Mouse (Mus musculus) intestine, embryonic 14.5 days (tissue): ENCODE results near the gene Cyfip2. TPM values are rescaled to one million over a fixed set of nuclear protein-coding genes. Genes with fewer than 3 reads are reported as not detected.

ENCODE experiments used
- ATAC-seq: fragments of 200-750 bp; cut with Nextera tagmentation; replicated peaks from 2 replicates; pipeline ENCODE4 v1.8.0; 2017; ENCODE audit warnings: low read depth, moderate number of reproducible peaks, moderate TSS enrichment, moderate library complexity; ENCODE audit not compliant: low FRiP score, low TSS enrichment
- DNase-seq: peaks from one replicate; pipeline ENCODE4 v3.0.0-alpha.2; 2018; ENCODE audit warnings: low spot score
- H3K27ac ChIP-seq: fragments of 300-500 bp; sonication (generic); 2 replicates; pipeline ENCODE4 v1.5.1; 2014; ENCODE audit warnings: low read depth, mild to moderate bottlenecking, control low read depth
- H3K27me3 ChIP-seq: fragments of 300-500 bp; sonication (generic); replicated peaks from 2 replicates; pipeline ENCODE4 v1.6.1; 2014; ENCODE audit warnings: low read length, control low read depth; ENCODE audit not compliant: control insufficient read depth, insufficient read depth
- H3K36me3 ChIP-seq: fragments of 300-500 bp; sonication (generic); 2 replicates; pipeline ENCODE4 v1.6.1; 2014; ENCODE audit warnings: low read length, control low read depth; ENCODE audit not compliant: control insufficient read depth, insufficient read depth
- H3K4me1 ChIP-seq: fragments of 300-500 bp; sonication (generic); replicated peaks from 2 replicates; pipeline ENCODE4 v1.6.1; 2014; ENCODE audit warnings: low read length, control low read depth, mixed read lengths; ENCODE audit not compliant: control insufficient read depth, insufficient read depth
- H3K4me2 ChIP-seq: fragments of 300-500 bp; sonication (generic); 2 replicates; pipeline ENCODE4 v1.6.1; 2014; ENCODE audit warnings: low read length
- H3K4me3 ChIP-seq: fragments of 300-500 bp; sonication (generic); 2 replicates; pipeline ENCODE4 v1.5.1; 2014; ENCODE audit warnings: low read depth, low read length, control low read depth, mixed read lengths
- H3K9ac ChIP-seq: fragments of 300-500 bp; sonication (generic); 2 replicates; pipeline ENCODE4 v1.6.1; 2014; ENCODE audit warnings: mild to moderate bottlenecking, low read length
- H3K9me3 ChIP-seq: fragments of 300-500 bp; sonication (generic); 2 replicates; pipeline ENCODE4 v1.6.1; 2016; ENCODE audit warnings: low read length, control low read depth; ENCODE audit not compliant: control insufficient read depth
- WGBS: fragments of 180-500 bp; shearing (Covaris S2); extraction: QIAGEN DNeasy Blood & Tissue Kit; methylation state at CpG from one replicate; pipeline ENCODE4 v1.1.7; 2014; 5-methylcytosine and 5-hydroxymethylcytosine counted together
- polyA plus RNA-seq: library from polyadenylated mRNA; unstranded; fragments of >200 nt; fragmentation: Nextera tagmentation; extraction: Ambion mirVana; gene quantifications from 2 replicates; pipeline ENCODE4 v1.2.1, GENCODE M21; 2014

Gene Cyfip2
- polyA plus RNA-seq, 1 experiment from 2014 or later = 13.4 TPM

DNA sequence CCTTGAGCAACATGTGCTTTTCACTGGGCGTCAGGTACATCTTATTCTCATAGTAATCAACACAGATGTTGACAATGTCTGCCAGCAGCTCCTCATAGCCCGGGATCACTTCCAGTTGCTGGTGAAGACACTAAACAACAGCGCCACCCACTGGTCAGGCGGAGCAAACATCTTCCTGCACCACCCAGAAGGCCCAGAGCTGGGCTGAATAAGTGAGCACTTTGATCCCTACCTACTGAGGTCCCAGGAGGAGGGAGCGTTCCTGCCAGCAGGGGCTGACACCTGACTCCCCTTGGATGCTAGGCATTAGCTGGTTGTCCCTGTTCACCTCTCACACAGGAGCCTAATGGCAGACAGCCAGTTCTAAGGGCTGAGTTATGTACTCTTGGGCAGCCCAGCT, 35.9 kb downstream of the Cyfip2 start:
- Histone ChIP-seq H3K4me2 (no peak overlapping the region), H3K27ac (no peak overlapping the region), H3K4me1 (0 out of 2 replicates have a peak, but pooled peaks cover 2% of the 10 kb centered on the region), H3K9me3 (no peaks in the 10 kb centered on the region), H3K27me3 (no peaks in the 10 kb centered on the region), H3K36me3 (no peaks in the 10 kb centered on the region), H3K4me3 (no peak overlapping the region), H3K9ac (no peak overlapping the region)
- ATAC-seq = no peak
- DNase-seq = peak; percentile 62
- WGBS = 45% methylated on average over 5 of the region's 5 CpGs

DNA sequence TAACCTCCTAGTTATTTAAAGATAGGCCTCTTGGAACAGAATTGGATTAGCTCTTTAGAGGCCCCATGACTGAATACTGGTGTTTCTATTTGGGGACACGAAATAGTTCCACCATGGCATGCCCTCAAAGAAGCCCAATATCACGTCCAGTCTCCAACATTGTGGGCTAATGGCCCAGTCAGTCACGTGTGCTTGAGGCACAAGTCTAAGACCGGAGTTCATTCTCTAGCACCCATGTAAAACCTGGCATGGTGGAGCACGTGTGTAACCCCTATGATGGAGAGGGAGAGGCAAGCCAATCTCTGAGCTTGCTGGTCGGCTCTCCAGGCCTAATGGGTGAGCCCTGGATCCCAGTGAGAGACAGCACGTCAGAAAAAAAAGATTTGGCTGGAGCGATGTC, 36.5 kb downstream of the Cyfip2 start:
- H3K4me3 ChIP-seq = no peak overlapping the region
- no peak overlapping the region for H3K9ac ChIP-seq
- H3K27me3 ChIP-seq = no peaks in the 10 kb centered on the region
- H3K27ac ChIP-seq = no peak overlapping the region
- DNase-seq (no peak), ATAC-seq (no peak)
- no peaks in the 10 kb centered on the region for H3K36me3 ChIP-seq
- no peak overlapping the region for H3K4me2 ChIP-seq
- 89% methylated on average over 8 of the region's 8 CpGs for WGBS
- 0 out of 2 replicates have a peak, but pooled peaks cover 2% of the 10 kb centered on the region for H3K4me1 ChIP-seq
- H3K9me3 ChIP-seq = no peaks in the 10 kb centered on the region

DNA sequence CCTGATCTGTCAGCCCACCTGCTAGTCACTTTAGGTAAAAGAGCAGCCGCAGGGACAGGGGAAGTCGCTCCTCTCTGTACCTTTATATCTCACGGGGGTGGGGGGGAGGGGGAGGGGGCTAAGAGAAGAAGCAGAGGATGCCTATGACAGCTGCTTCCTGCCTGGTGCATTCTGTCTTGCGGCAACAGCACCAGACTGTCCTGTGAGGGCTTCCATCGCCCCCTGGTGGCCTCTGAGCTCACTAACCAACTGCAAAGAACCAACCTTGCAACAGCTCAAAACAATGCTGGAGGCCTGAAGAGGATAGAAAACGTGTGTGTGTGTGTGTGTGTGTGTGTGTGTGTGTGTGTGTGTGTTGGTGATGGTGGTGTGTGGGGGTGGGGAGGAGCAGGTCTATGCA, 37.4 kb downstream of the Cyfip2 start:
- Histone ChIP-seq H3K27ac (no peak overlapping the region), H3K27me3 (no peaks in the 10 kb centered on the region), H3K4me3 (no peak overlapping the region), H3K4me2 (no peak overlapping the region), H3K9ac (no peak overlapping the region), H3K4me1 (0 out of 2 replicates have a peak, but pooled peaks cover 2% of the 10 kb centered on the region), H3K36me3 (no peaks in the 10 kb centered on the region), H3K9me3 (no peaks in the 10 kb centered on the region)
- DNase-seq = peak; percentile 85
- peak; percentile 87 for ATAC-seq
- WGBS = 7% methylated on average over 6 of the region's 6 CpGs

DNA sequence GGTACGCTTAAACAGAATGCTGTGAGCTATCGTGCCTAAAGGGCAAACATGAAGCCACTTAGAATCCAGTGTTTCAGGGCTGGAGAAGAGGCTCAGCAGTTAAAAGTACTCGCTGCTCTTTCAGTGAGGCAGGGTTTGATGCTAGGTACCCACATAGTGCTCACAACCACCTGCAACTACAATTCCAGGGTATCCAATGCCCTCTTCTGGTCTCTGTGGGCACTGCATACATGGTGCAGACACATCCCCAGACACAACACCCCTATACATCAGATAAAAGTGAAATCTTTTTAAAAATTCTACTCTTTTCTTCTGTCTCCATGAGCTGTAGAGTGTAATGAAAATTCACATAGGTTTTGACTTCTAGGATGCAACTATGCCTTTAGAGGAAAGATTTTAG, 38.7 kb downstream of the Cyfip2 start:
- no peak for DNase-seq
- no peak overlapping the region for H3K27ac ChIP-seq
- H3K4me1 ChIP-seq = 0 out of 2 replicates have a peak, but pooled peaks cover 2% of the 10 kb centered on the region
- ATAC-seq = no peak
- no peak overlapping the region for H3K4me3 ChIP-seq
- no peaks in the 10 kb centered on the region for H3K27me3 ChIP-seq
- no peaks in the 10 kb centered on the region for H3K9me3 ChIP-seq
- 93% methylated on average over 3 of the region's 3 CpGs for WGBS
- H3K9ac ChIP-seq = no peak overlapping the region
- no peaks in the 10 kb centered on the region for H3K36me3 ChIP-seq
- H3K4me2 ChIP-seq = no peak overlapping the region

DNA sequence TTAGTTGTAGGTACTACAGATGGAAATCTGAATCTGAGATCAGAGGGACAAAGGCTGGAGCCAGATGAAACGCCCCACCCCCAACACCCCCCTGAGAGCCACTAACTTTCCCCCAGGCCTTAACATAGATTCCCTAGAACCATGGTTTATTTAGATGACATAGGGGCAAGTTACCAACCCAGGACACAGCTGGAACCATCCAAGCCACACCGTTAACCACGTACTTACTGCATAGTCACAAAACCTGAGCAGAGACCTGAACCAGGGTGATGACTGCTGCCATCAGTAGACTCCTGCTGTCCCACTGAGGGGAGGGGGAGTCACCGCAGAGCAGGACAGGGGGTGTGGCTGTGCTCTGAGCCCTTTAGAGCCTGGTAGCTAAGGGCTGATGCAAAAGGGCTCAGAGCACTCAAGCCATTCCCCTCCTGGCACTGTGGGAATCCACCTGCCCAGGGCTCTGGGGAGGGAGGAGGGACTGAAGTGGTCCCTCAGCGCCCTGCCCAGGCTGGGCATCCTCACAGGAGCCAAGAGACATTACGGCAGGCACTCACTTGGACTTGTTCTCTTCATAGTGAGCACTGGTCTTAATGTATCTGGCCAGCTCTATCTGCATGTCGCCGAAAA, 40.5 kb downstream of the Cyfip2 start:
- Histone ChIP-seq H3K36me3 (no peaks in the 10 kb centered on the region), H3K9ac (no peak overlapping the region), H3K4me1 (0 out of 2 replicates have a peak, but pooled peaks cover 2% of the 10 kb centered on the region), H3K27me3 (no peaks in the 10 kb centered on the region), H3K27ac (no peak overlapping the region), H3K4me3 (no peak overlapping the region), H3K4me2 (no peak overlapping the region), H3K9me3 (no peaks in the 10 kb centered on the region)
- DNase-seq (no peak), ATAC-seq (no peak)
- WGBS = 73% methylated on average over 8 of the region's 8 CpGs

DNA sequence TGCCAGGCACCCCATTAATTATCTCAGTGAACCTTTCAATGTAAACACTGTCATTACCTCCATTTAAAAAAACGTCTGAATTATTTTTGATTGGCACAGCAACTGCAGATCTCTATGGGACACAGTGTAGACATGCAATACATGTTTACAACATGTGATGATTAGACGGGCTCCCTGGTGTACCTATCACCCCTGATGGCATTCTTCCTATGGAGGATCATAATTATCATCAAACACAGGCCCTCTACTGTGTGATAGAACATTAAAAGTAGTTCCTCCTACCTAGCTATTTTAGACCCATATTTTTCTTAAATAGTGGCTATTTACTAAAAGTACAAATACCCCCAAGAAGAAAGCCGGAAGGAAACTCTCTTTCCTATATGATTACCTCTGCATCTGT, 42.8 kb downstream of the Cyfip2 start:
- DNase-seq (no peak), ATAC-seq (no peak)
- Histone ChIP-seq H3K4me1 (no peaks in the 10 kb centered on the region), H3K4me2 (no peak overlapping the region), H3K9ac (no peak overlapping the region), H3K9me3 (no peaks in the 10 kb centered on the region), H3K27ac (no peak overlapping the region), H3K36me3 (0 out of 2 replicates have a peak, but pooled peaks cover 3% of the 10 kb centered on the region), H3K27me3 (no peaks in the 10 kb centered on the region), H3K4me3 (no peak overlapping the region)
- WGBS = 61% methylated on average over 3 of the region's 3 CpGs

DNA sequence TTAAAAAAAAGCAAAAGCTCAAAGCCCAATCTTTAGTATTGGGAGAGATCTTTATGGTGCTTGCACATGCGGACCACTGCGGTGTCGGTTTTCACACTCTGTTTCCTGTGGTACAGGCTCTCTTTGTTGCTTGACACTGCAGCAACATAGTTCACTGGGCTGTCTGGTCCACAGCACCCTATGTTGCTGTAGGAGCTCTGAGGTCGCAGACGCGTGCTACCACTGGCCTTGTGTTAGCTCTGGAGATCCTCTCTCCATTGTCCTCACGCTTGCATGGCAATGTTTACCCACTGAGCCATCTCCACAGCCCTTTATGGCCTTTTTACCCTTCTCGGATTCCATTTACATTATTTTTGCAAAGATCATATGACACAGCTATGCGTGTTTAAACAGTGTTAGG, 43.3 kb downstream of the Cyfip2 start:
- Histone ChIP-seq H3K9me3 (no peaks in the 10 kb centered on the region), H3K4me1 (no peaks in the 10 kb centered on the region), H3K4me2 (no peak overlapping the region), H3K27me3 (no peaks in the 10 kb centered on the region), H3K36me3 (0 out of 2 replicates have a peak, but pooled peaks cover 3% of the 10 kb centered on the region), H3K9ac (no peak overlapping the region), H3K27ac (no peak overlapping the region), H3K4me3 (no peak overlapping the region)
- ATAC-seq (no peak), DNase-seq (no peak)
- WGBS = 66% methylated on average over 9 of the region's 9 CpGs

DNA sequence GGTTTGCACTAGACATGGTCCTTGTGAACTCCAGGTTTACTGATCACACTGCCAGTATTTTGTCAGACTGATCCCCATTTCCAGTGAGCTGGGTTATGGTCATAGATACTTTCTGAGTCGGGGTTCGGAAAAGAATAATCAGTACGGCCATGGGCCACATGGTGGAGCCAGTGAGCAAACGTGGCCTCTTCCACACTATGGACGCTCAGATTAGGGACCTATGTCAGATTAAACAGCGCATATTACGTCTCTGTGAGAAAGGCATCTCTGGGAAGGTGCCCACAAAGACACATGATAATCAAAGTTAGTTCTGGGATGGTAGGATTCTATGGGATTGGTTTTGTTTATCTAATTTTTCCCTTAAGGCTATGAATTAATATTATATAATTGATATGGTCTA, 43.7 kb downstream of the Cyfip2 start:
- 28% methylated on average over 7 of the region's 7 CpGs for WGBS
- no peaks in the 10 kb centered on the region for H3K4me1 ChIP-seq
- no peak overlapping the region for H3K4me2 ChIP-seq
- ATAC-seq (0 out of 2 replicates have a peak, but pooled peaks have one; percentile 42), DNase-seq (peak; percentile 79)
- no peak overlapping the region for H3K4me3 ChIP-seq
- H3K27me3 ChIP-seq = no peaks in the 10 kb centered on the region
- H3K9ac ChIP-seq = no peak overlapping the region
- no peak overlapping the region for H3K27ac ChIP-seq
- 0 out of 2 replicates have a peak, but pooled peaks cover 3% of the 10 kb centered on the region for H3K36me3 ChIP-seq
- no peaks in the 10 kb centered on the region for H3K9me3 ChIP-seq
